Mouse (Mus musculus) adrenal gland, postnatal 0 days (tissue): ENCODE data around the gene Pdp2. TPM values are rescaled to one million over a fixed set of nuclear protein-coding genes. Genes with fewer than 3 reads are reported as not detected.

Experiments used
- polyA plus RNA-seq: library from polyadenylated mRNA; unstranded; fragments of >200 nt; fragmentation: Nextera tagmentation; extraction: Ambion mirVana; gene quantifications from 2 replicates; pipeline ENCODE4 v1.2.1, GENCODE M21; 2015

Gene Pdp2
- polyA plus RNA-seq, result 6.0 and 7.1 TPM in 2 replicates

GRCm38 (mm10) chr8:104591133-104591834 is at the start of gene Pdp2:
TSS of gene Pdp2 (plus strand) at chr8:104591451.

DNA sequence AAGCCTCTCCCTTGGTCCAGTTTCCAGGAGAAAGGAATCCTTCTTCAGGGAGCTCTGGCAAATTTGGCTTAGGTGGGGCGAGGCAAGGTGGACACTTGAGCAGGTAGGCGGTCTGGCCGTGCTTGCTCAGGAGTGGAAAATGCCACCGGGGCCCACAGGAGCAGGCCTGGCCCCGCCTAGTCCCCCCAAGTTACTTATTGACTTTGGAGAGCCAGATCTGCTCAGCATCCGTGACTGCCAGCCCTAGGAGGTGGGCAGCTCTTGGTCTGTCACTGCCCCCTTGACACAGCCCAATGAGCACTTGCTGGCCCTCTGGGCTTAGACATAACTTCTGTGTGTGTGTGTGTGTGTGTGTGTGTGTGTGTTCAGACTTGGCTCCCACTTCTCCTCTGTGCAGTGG is 32.9 kb downstream of the Pdp2 start, which contains the start of gene Cdh16:
Gene Cdh16, minus strand, starts transcription at position 236 of the 400 bp plus-strand sequence.

DNA sequence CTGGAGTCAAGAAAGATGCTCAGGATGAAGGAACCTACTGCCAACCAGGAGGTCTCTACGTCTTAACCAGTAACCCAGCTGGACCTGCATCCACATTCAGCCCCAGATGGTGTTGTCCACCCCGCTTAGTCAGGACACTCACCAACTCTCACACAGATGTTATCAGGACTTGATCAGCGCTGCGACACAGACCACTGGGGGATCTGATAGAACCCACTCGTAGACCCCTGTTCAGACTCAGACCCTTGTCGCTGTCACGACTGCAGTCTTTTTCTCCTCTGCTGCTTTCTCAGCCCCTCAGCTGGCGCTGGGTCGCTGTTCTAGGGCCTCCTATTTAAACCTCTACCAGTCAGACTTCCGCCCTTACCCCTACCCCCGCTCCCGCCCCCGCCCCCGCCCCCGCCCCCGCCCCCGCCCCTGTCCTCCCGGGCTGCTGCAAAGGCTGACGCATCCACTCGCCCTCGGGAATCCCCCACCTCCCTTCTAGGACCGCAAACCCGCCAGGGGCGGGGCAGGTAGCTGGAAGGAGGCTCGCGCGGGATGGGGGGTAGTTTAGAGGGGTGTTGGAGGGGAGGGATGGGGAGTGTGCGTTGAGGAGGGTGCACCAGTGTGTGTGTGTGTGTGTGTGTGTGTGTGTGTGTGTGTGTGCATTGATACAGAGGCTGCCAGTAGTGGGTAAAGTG is 39.9 kb downstream of the Pdp2 start, which contains the start of gene Rrad:
Gene Rrad, minus strand, starts transcription at position 347 of the 683 bp plus-strand sequence.

DNA sequence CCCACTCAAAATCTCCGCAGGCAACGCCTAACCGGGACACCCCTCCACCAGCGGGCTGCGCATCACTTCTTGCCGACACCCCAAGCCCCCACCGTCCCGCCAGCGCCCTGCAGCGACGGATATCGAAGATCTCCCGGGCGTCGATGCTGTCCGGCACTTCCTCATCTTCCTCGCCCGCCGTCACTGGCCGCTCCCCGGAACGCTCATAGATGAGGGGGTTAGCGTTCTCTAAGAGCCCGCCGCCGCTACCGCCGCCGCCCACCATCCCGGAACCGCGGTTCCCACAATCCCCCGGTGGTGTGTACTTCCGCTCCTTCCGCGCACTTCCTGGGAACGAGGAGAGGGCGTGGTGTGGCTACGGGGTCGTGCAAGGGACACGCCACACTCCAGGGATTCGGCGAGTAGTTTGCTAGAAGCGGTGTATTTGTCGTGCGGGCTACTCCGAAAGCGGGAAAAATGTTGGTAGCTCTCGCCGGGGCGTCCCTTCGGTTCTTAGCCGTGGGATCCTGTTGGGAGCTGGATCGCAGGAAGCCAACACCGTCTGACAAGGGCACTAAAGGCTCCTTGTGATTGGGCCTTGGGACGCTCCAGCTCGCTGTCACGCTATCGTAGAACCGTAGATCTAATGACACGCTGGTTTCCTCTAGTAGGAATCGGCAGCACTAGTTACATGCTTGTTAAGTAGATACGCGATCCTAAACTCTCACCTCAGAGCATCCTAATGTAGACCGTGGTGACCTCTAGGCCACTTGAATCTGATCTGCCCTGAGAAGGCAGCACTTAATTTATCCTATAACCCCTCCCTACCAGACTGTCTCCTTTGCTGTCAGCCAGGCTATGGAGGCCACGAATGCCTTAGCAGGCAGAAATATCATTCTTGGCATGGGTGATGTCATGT is 50.4 kb downstream of the Pdp2 start, which contains the start of gene Ciao2b:
Gene Ciao2b, minus strand, starts transcription at position 540 of the 898 bp plus-strand sequence.

Other genes starting within 250 kb of the Pdp2 start
- gene Cmtm4, start 195.6 kb upstream of the Pdp2 start, polyA plus RNA-seq, result 1.3 and 1.8 TPM in 2 replicates
- 32.6 and 39.1 TPM in 2 replicates for gene Dync1li2, start 148.4 kb upstream of the Pdp2 start, polyA plus RNA-seq
- 0.08 and 0.16 TPM in 2 replicates for gene Terb1, start 81.5 kb upstream of the Pdp2 start, polyA plus RNA-seq
- gene Nae1, start 56.8 kb upstream of the Pdp2 start, polyA plus RNA-seq, result 94.0 and 97.2 TPM in 2 replicates
- 1.8 and 2.3 TPM in 2 replicates for gene Car7, start 56.8 kb upstream of the Pdp2 start, polyA plus RNA-seq
- 1.7 and 7.7 TPM in 2 replicates for gene Cdh16, start 32.9 kb downstream of the Pdp2 start, polyA plus RNA-seq
- 3.0 and 5.8 TPM in 2 replicates for gene Rrad, start 39.9 kb downstream of the Pdp2 start, polyA plus RNA-seq
- 70.3 and 77.3 TPM in 2 replicates for gene Ciao2b, start 50.5 kb downstream of the Pdp2 start, polyA plus RNA-seq
- gene Ces2a, start 142.6 kb downstream of the Pdp2 start, polyA plus RNA-seq, result 3.0 and 3.2 TPM in 2 replicates
- 0.11 and 0.14 TPM in 2 replicates for gene Ces2b, start 240.1 kb downstream of the Pdp2 start, polyA plus RNA-seq